Mouse (Mus musculus): Measurements from ENCODE around the gene Gsn. TPM values are rescaled to one million over a fixed set of nuclear protein-coding genes. Genes with fewer than 3 reads are reported as not detected.

Gene Gsn
- polyA plus RNA-seq, 1 experiment from 2014 or later, result 129 TPM

- H3K9ac ChIP-seq (ENCODE audit: low read depth, low read length), result no peak overlapping the region
- no peak for TF ChIP-seq CTCF (IDR thresholded peaks at IDR 0.05; ENCODE audit: low read depth)
- no peaks in the 10 kb centered on the region for H3K27me3 ChIP-seq (replicated peaks; ENCODE audit: control insufficient read depth, insufficient read depth, low read length)
- no peak overlapping the region for H3K27ac ChIP-seq (ENCODE audit: low read depth, low read length)
- H3K4me2 ChIP-seq (replicated peaks; ENCODE audit: low read depth), result no peak overlapping the region
- no peaks in the 10 kb centered on the region for H3K36me3 ChIP-seq (ENCODE audit: control insufficient read depth, insufficient read depth)
- 50% methylated on average over 3 of the region's 3 CpGs for WGBS
- no peaks in the 10 kb centered on the region for H3K4me1 ChIP-seq (replicated peaks; ENCODE audit: control insufficient read depth, insufficient read depth, low read length)
- ATAC-seq, result no peak
- no peak overlapping the region for H3K4me3 ChIP-seq (ENCODE audit: low read depth, low read length)
- H3K9me3 ChIP-seq (ENCODE audit: control insufficient read depth), result no peaks in the 10 kb centered on the region
These were observed 11.9 kb upstream of the Gsn start for GRCm38 (mm10) chr2:35244241-35244640.

- no peak overlapping the region for H3K4me2 ChIP-seq (replicated peaks; ENCODE audit: low read depth)
- no peaks in the 10 kb centered on the region for H3K27me3 ChIP-seq (replicated peaks; ENCODE audit: control insufficient read depth, insufficient read depth, low read length)
- no peak overlapping the region for H3K9ac ChIP-seq (ENCODE audit: low read depth, low read length)
- H3K36me3 ChIP-seq (ENCODE audit: control insufficient read depth, insufficient read depth), result no peaks in the 10 kb centered on the region
- H3K9me3 ChIP-seq (ENCODE audit: control insufficient read depth), result no peaks in the 10 kb centered on the region
- H3K4me1 ChIP-seq (replicated peaks; ENCODE audit: control insufficient read depth, insufficient read depth, low read length), result no peaks in the 10 kb centered on the region
- no peak for TF ChIP-seq CTCF (IDR thresholded peaks at IDR 0.05; ENCODE audit: low read depth)
- no peak overlapping the region for H3K4me3 ChIP-seq (ENCODE audit: low read depth, low read length)
- no peak overlapping the region for H3K27ac ChIP-seq (ENCODE audit: low read depth, low read length)
- WGBS, result 47% methylated on average over 5 of the region's 5 CpGs
- ATAC-seq, result 0 out of 2 replicates have a peak, but pooled peaks have one; percentile 28
These were observed 8.4 kb upstream of the Gsn start for GRCm38 (mm10) chr2:35247763-35248162.

GRCm38 (mm10) chr2:35252733-35253132 lies 3.4 kb upstream of the Gsn start:
- Histone ChIP-seq H3K9ac (ENCODE audit: low read depth, low read length) (no peak overlapping the region), H3K27me3 (replicated peaks; ENCODE audit: control insufficient read depth, insufficient read depth, low read length) (no peaks in the 10 kb centered on the region), H3K27ac (ENCODE audit: low read depth, low read length) (no peak overlapping the region), H3K4me1 (replicated peaks; ENCODE audit: control insufficient read depth, insufficient read depth, low read length) (0 out of 2 replicates have a peak, but pooled peaks cover 2% of the 10 kb centered on the region), H3K4me2 (replicated peaks; ENCODE audit: low read depth) (no peak overlapping the region), H3K4me3 (ENCODE audit: low read depth, low read length) (no peak overlapping the region), H3K36me3 (ENCODE audit: control insufficient read depth, insufficient read depth) (no peaks in the 10 kb centered on the region; the same call in 1 of the 2 replicates), H3K9me3 (ENCODE audit: control insufficient read depth) (no peaks in the 10 kb centered on the region)
- no peak for ATAC-seq
- 34% methylated on average over 6 of the region's 6 CpGs for WGBS
- no peak for TF ChIP-seq CTCF (IDR thresholded peaks at IDR 0.05; ENCODE audit: low read depth)

GRCm38 (mm10) chr2:35253751-35254150 lies 2.4 kb upstream of the Gsn start:
- Histone ChIP-seq H3K9me3 (ENCODE audit: control insufficient read depth) (no peaks in the 10 kb centered on the region), H3K36me3 (ENCODE audit: control insufficient read depth, insufficient read depth) (no peaks in the 10 kb centered on the region; the same call in 1 of the 2 replicates), H3K9ac (ENCODE audit: low read depth, low read length) (no peak overlapping the region), H3K27me3 (replicated peaks; ENCODE audit: control insufficient read depth, insufficient read depth, low read length) (no peaks in the 10 kb centered on the region), H3K4me3 (ENCODE audit: low read depth, low read length) (no peak overlapping the region), H3K4me2 (replicated peaks; ENCODE audit: low read depth) (no peak overlapping the region), H3K4me1 (replicated peaks; ENCODE audit: control insufficient read depth, insufficient read depth, low read length) (0 out of 2 replicates have a peak, but pooled peaks cover 4% of the 10 kb centered on the region), H3K27ac (ENCODE audit: low read depth, low read length) (no peak overlapping the region)
- TF ChIP-seq CTCF (IDR thresholded peaks at IDR 0.05; ENCODE audit: low read depth), result no peak
- no peak for ATAC-seq
- WGBS, result 90% methylated on average over 4 of the region's 4 CpGs

GRCm38 (mm10) chr2:35255004-35255403 lies 1.2 kb upstream of the Gsn start:
- WGBS, result 73% methylated on average over 5 of the region's 5 CpGs
- H3K27ac ChIP-seq (ENCODE audit: low read depth, low read length), result no peak overlapping the region
- no peak overlapping the region for H3K9ac ChIP-seq (ENCODE audit: low read depth, low read length)
- peaks cover 8% of the 10 kb centered on the region; the same call in 1 of the 2 replicates for H3K4me1 ChIP-seq (replicated peaks; ENCODE audit: control insufficient read depth, insufficient read depth, low read length)
- no peak overlapping the region for H3K4me3 ChIP-seq (ENCODE audit: low read depth, low read length)
- H3K9me3 ChIP-seq (ENCODE audit: control insufficient read depth), result no peaks in the 10 kb centered on the region
- ATAC-seq, result no peak
- no peak for TF ChIP-seq CTCF (IDR thresholded peaks at IDR 0.05; ENCODE audit: low read depth)
- no peaks in the 10 kb centered on the region; the same call in 1 of the 2 replicates for H3K36me3 ChIP-seq (ENCODE audit: control insufficient read depth, insufficient read depth)
- H3K4me2 ChIP-seq (replicated peaks; ENCODE audit: low read depth), result no peak overlapping the region
- H3K27me3 ChIP-seq (replicated peaks; ENCODE audit: control insufficient read depth, insufficient read depth, low read length), result no peaks in the 10 kb centered on the region

- Histone ChIP-seq H3K27ac (ENCODE audit: low read depth, low read length) (no peak overlapping the region), H3K9me3 (ENCODE audit: control insufficient read depth) (no peaks in the 10 kb centered on the region), H3K9ac (ENCODE audit: low read depth, low read length) (no peak overlapping the region), H3K4me1 (replicated peaks; ENCODE audit: control insufficient read depth, insufficient read depth, low read length) (peaks cover 8% of the 10 kb centered on the region; the same call in 1 of the 2 replicates), H3K27me3 (replicated peaks; ENCODE audit: control insufficient read depth, insufficient read depth, low read length) (no peaks in the 10 kb centered on the region), H3K4me2 (replicated peaks; ENCODE audit: low read depth) (peak overlapping the region; percentile 76; the same call in 1 of the 2 replicates), H3K4me3 (ENCODE audit: low read depth, low read length) (no peak overlapping the region), H3K36me3 (ENCODE audit: control insufficient read depth, insufficient read depth) (no peaks in the 10 kb centered on the region; the same call in 1 of the 2 replicates)
- TF ChIP-seq CTCF (IDR thresholded peaks at IDR 0.05; ENCODE audit: low read depth), result no peak
- WGBS, result 57% methylated on average over 7 of the region's 7 CpGs
- no peak for ATAC-seq
These were observed 718 bp upstream of the Gsn start for GRCm38 (mm10) chr2:35255462-35255861.
